In the genomic region with DNA sequence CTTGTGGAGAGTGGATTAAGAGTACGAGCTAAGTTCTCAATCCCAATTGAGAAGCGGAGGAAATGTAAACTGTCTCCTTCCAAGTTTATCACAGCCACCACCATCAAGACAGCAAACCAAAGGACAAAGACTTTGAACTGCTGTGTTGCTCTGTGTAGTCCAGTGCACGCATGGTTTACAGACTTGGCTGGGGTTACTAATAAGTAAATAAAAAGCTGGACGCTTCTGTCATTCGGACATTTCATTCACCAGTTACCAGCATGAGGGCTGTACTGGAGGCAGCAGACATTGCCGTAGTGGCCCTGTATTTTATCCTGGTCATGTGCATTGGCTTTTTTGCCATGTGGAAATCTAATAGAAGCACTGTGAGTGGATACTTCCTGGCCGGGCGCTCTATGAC, we compare ENCODE assay signal across 25 mouse cellular contexts. TPM values are rescaled to one million over a fixed set of nuclear protein-coding genes. Genes with fewer than 3 reads are reported as not detected.
A peak's percentile ranks its signal among the peaks of the same experiment; 100 is the strongest.
DNase-seq lines count a peak whose midpoint lies in the region; ATAC-seq and TF ChIP-seq lines count a peak whose summit lies in the region.
"Had no signal": no experiment of that assay in that cellular context is flagged by ENCODE, and none has a peak within 500 bp of the region (broad histone marks: within the 10 kb centered on the region; RNA-seq: fewer than 3 reads in every experiment).

No protein-coding gene starts in this region.

- no peak overlapping the region for H3K4me3 ChIP-seq in kidney, adult 2 months (ENCODE audit: insufficient read depth, low read depth, low read length)
- no peak overlapping the region for H3K4me3 ChIP-seq in liver, adult 2 months (ENCODE audit: insufficient read depth, low read depth, low read length)
- H3K4me3 ChIP-seq in liver, embryonic 12.5 days, result no peak overlapping the region
- no peak overlapping the region for H3K4me3 ChIP-seq in liver, postnatal 0 days (ENCODE audit: low read depth, low read length)
- H3K4me3 ChIP-seq: embryonic facial prominence, embryonic 10.5 days; embryonic facial prominence, embryonic 12.5 days; forebrain, embryonic 13.5 days; forebrain, embryonic 15.5 days had no signal

- peaks cover 4% of the 10 kb centered on the region; the same call in 1 of the 2 replicates for H3K4me1 ChIP-seq in kidney, adult 2 months (ENCODE audit: control insufficient read depth, insufficient read depth, low read length)
- peaks cover 7% of the 10 kb centered on the region for H3K4me1 ChIP-seq in liver, adult 2 months (ENCODE audit: control insufficient read depth, insufficient read depth, low read length)
- no peaks in the 10 kb centered on the region for H3K4me1 ChIP-seq in liver, embryonic 12.5 days
- H3K4me1 ChIP-seq in liver, postnatal 0 days (ENCODE audit: insufficient read depth), result peaks cover 6% of the 10 kb centered on the region
- H3K4me1 ChIP-seq: embryonic facial prominence, embryonic 10.5 days; embryonic facial prominence, embryonic 12.5 days; forebrain, embryonic 13.5 days; forebrain, embryonic 15.5 days had no signal

- peak overlapping the region; percentile 47; the same call in 1 of the 2 replicates for H3K9ac ChIP-seq in liver, adult 2 months (ENCODE audit: low read depth, low read length)
- H3K9ac ChIP-seq in liver, embryonic 12.5 days, result no peak overlapping the region
- H3K9ac ChIP-seq in liver, postnatal 0 days (replicated peaks), result no peak overlapping the region
- H3K9ac ChIP-seq: embryonic facial prominence, embryonic 12.5 days; forebrain, embryonic 13.5 days; forebrain, embryonic 15.5 days had no signal

- no peak for TF ChIP-seq POLR2A in kidney, adult 2 months (IDR thresholded peaks at IDR 0.05; ENCODE audit: low read depth, low read length)
- no peak for TF ChIP-seq POLR2A in liver, adult 2 months (IDR thresholded peaks at IDR 0.05; ENCODE audit: extremely low read depth, insufficient read depth, low read length)

- H3K9me3 ChIP-seq in liver, embryonic 12.5 days (replicated peaks), result no peaks in the 10 kb centered on the region
- H3K9me3 ChIP-seq in liver, postnatal 0 days (ENCODE audit: low read length), result no peaks in the 10 kb centered on the region
- H3K9me3 ChIP-seq: embryonic facial prominence, embryonic 10.5 days; embryonic facial prominence, embryonic 12.5 days; forebrain, embryonic 13.5 days; forebrain, embryonic 15.5 days; G1E had no signal

- peak; percentile 54 for DNase-seq in kidney, adult 2 months
- DNase-seq in kidney, postnatal 4 days, result no peak
- peak; percentile 96 for DNase-seq in liver, adult 2 months (ENCODE audit: extremely low read depth, low read depth, low spot score)
- DNase-seq in liver, postnatal 0 days, result no peak
- no peak for DNase-seq in liver
- DNase-seq: adrenal gland, adult 8-10 months; adrenal gland, postnatal 14 days; adrenal gland, postnatal 36 days; B cell, adult 2 months; cerebellum, adult 11-12 months; cerebellum, adult 2 months; cerebellum, adult 9-10 months; cerebellum, postnatal 10 days; cerebellum, postnatal 25 days had no signal

- H3K79me2 ChIP-seq in liver, adult 2 months (ENCODE audit: control insufficient read depth, insufficient read depth, low read length), result peaks cover 10% of the 10 kb centered on the region; the same call in 1 of the 2 replicates

- H3K36me3 ChIP-seq in kidney, adult 2 months (ENCODE audit: control insufficient read depth, insufficient read depth, low read length), result peaks cover 7% of the 10 kb centered on the region
- no peaks in the 10 kb centered on the region for H3K36me3 ChIP-seq in liver, adult 2 months (ENCODE audit: control insufficient read depth, insufficient read depth, low read length)
- H3K36me3 ChIP-seq in liver, embryonic 12.5 days, result peaks cover 33% of the 10 kb centered on the region
- 0 out of 2 replicates have a peak, but pooled peaks cover 5% of the 10 kb centered on the region for H3K36me3 ChIP-seq in liver, postnatal 0 days (replicated peaks; ENCODE audit: insufficient read depth, low read length)

- no peak for TF ChIP-seq EP300 in liver, postnatal 0 days (IDR thresholded peaks at IDR 0.05; ENCODE audit: low read depth)

- H3K27ac ChIP-seq in kidney, adult 2 months (ENCODE audit: insufficient read depth, low read depth, low read length), result no peak overlapping the region
- peak overlapping the region; percentile 78 for H3K27ac ChIP-seq in liver, adult 2 months (replicated peaks; ENCODE audit: insufficient read depth, low read depth, low read length)
- no peak overlapping the region for H3K27ac ChIP-seq in liver, embryonic 12.5 days
- peak overlapping the region; percentile 57 for H3K27ac ChIP-seq in liver, postnatal 0 days (ENCODE audit: low read depth)
- H3K27ac ChIP-seq: embryonic facial prominence, embryonic 10.5 days; embryonic facial prominence, embryonic 12.5 days; forebrain, embryonic 13.5 days; forebrain, embryonic 15.5 days had no signal

- H3K4me2 ChIP-seq in liver, embryonic 12.5 days, result no peak overlapping the region
- H3K4me2 ChIP-seq in liver, postnatal 0 days (ENCODE audit: low read depth, low read length), result 0 out of 2 replicates have a peak overlapping the region, but pooled peaks have one; percentile 9
- H3K4me2 ChIP-seq: embryonic facial prominence, embryonic 12.5 days; forebrain, embryonic 13.5 days; forebrain, embryonic 15.5 days had no signal

- H3K27me3 ChIP-seq in kidney, adult 2 months (replicated peaks; ENCODE audit: control insufficient read depth, insufficient read depth, low read length), result no peaks in the 10 kb centered on the region
- no peaks in the 10 kb centered on the region for H3K27me3 ChIP-seq in liver, adult 2 months (ENCODE audit: control insufficient read depth, insufficient read depth, low read length)
- no peaks in the 10 kb centered on the region for H3K27me3 ChIP-seq in liver, embryonic 12.5 days (replicated peaks)
- no peaks in the 10 kb centered on the region for H3K27me3 ChIP-seq in liver, postnatal 0 days (ENCODE audit: insufficient read depth, low read length)
- H3K27me3 ChIP-seq: CH12.LX; embryonic facial prominence, embryonic 12.5 days; forebrain, embryonic 13.5 days; forebrain, embryonic 15.5 days; Patski had no signal

- no peak for ATAC-seq in liver, embryonic 12.5 days
- ATAC-seq in liver, postnatal 0 days, result peak; percentile 86
- ATAC-seq: activated CD4-positive, CD25-positive, alpha-beta regulatory T cell, adult 4 months; CD4-positive, CD25-positive, alpha-beta regulatory T cell, adult 4 months; forebrain, embryonic 13.5 days; forebrain, embryonic 15.5 days; Patski had no signal

- no peak for TF ChIP-seq CTCF in kidney, adult 2 months (conservative IDR thresholded peaks at IDR 0.05; ENCODE audit: insufficient read depth, insufficient read length, low read depth, low read length)
- no peak for TF ChIP-seq CTCF in liver, adult 2 months (IDR thresholded peaks at IDR 0.05; ENCODE audit: low read depth, low read length)
- TF ChIP-seq CTCF in liver, postnatal 0 days (IDR thresholded peaks at IDR 0.05; ENCODE audit: low read depth), result no peak

- 71% methylated on average over 8 of the region's 8 CpGs for WGBS in kidney, adult 2 months
- WGBS in liver, adult 2 months, result 29% methylated on average over 8 of the region's 8 CpGs
- WGBS in liver, embryonic 12.5 days (ENCODE audit: insufficient replicate concordance), result 87% methylated on average over 8 of the region's 8 CpGs
- 71% methylated on average over 8 of the region's 8 CpGs for WGBS in liver, postnatal 0 days (ENCODE audit: insufficient replicate concordance)

RNA-seq across cellular contexts. Expression of gene Slc5a3, which starts 18.7 kb away (rescaled TPM):
- 17.1 and 17.6 TPM in 2 replicates for polyA plus RNA-seq in kidney, adult 2 months (2012; rRNA removed)
- total RNA-seq in liver, adult 2 months (2014; rRNA removed), result 3.8 and 5.2 TPM in 2 replicates
- polyA plus RNA-seq in liver, adult 2 months (2012; rRNA removed), result 0.42 and 0.53 TPM in 2 replicates
- 2.4 and 2.8 TPM in 2 replicates for polyA plus RNA-seq in liver, embryonic 12.5 days (2016; fragmentation: Nextera tagmentation; extraction: Ambion mirVana)
- polyA plus RNA-seq in liver, postnatal 0 days (2015; fragmentation: Nextera tagmentation; extraction: Ambion mirVana), result 0.53 and 0.82 TPM in 2 replicates

RNA-seq across cellular contexts. Expression of gene Gm49711, which starts 18.7 kb away (rescaled TPM):
- 0.16 TPM in 1 of 2 replicates, not detected in the other for polyA plus RNA-seq in kidney, adult 2 months (2012; rRNA removed)
- total RNA-seq in liver, adult 2 months (2014; rRNA removed), result not detected in 2 replicates
- polyA plus RNA-seq in liver, adult 2 months (2012; rRNA removed), result not detected in 2 replicates
- not detected in 2 replicates for polyA plus RNA-seq in liver, embryonic 12.5 days (2016; fragmentation: Nextera tagmentation; extraction: Ambion mirVana)
- polyA plus RNA-seq in liver, postnatal 0 days (2015; fragmentation: Nextera tagmentation; extraction: Ambion mirVana), result not detected in 2 replicates
- total RNA-seq: adrenal gland, adult 18-20 months; adrenal gland, adult 8-10 months; adrenal gland, postnatal 14 days; adrenal gland, postnatal 36 days; CH12.LX; G1E had no signal
- polyA plus RNA-seq: activated CD4-positive, CD25-positive, alpha-beta regulatory T cell, adult 4 months; CD4-positive, CD25-positive, alpha-beta regulatory T cell, adult 4 months; embryonic facial prominence, embryonic 10.5 days had no signal

RNA-seq across cellular contexts. Expression of gene Mrps6, which starts 18.7 kb away (rescaled TPM):
- polyA plus RNA-seq in kidney, adult 2 months (2012; rRNA removed), result 99.2 and 129 TPM in 2 replicates
- total RNA-seq in liver, adult 2 months (2014; rRNA removed), result 6.1 and 9.5 TPM in 2 replicates
- 11.6 and 11.7 TPM in 2 replicates for polyA plus RNA-seq in liver, adult 2 months (2012; rRNA removed)
- 49.3 and 54.7 TPM in 2 replicates for polyA plus RNA-seq in liver, embryonic 12.5 days (2016; fragmentation: Nextera tagmentation; extraction: Ambion mirVana)
- 41.3 and 41.4 TPM in 2 replicates for polyA plus RNA-seq in liver, postnatal 0 days (2015; fragmentation: Nextera tagmentation; extraction: Ambion mirVana)

Comparison
In these comparisons a context has a peak if more than half of its experiments do, and no peak if none do; other contexts are left out.
1. DNase-seq: peak in kidney, adult 2 months (single experiment) and liver, adult 2 months (single experiment); none in kidney, postnatal 4 days (0 of 2), liver, postnatal 0 days (single experiment) and liver (single experiment).
2. H3K27ac ChIP-seq: peak in liver, adult 2 months (single experiment) and liver, postnatal 0 days (single experiment); none in kidney, adult 2 months (single experiment) and liver, embryonic 12.5 days (single experiment).